Mouse (Mus musculus) testis, adult 2 months (tissue): ENCODE data around the gene Slc39a11.

Experiments
- CTCF ChIP-seq: fragments of 200-500 bp; IDR thresholded peaks from 2 replicates; pipeline ENCODE4 v1.5.1; 2012; ENCODE audit warnings: low read depth, mild to moderate bottlenecking, inconsistent platforms, low read length, moderate library complexity; ENCODE audit not compliant: control insufficient read depth, insufficient read depth, insufficient replicate concordance
- POLR2A ChIP-seq: fragments of 200-500 bp; IDR thresholded peaks from 2 replicates; pipeline ENCODE4 v1.6.1; 2012; ENCODE audit warnings: low read depth, mild to moderate bottlenecking, inconsistent platforms, low read length, moderate library complexity; ENCODE audit not compliant: control insufficient read depth

- TF ChIP-seq POLR2A (no peak), CTCF (no peak)
Measured at GRCm38 (mm10) chr11:113330061-113330591, 319.8 kb downstream of the Slc39a11 start.
